Mouse (Mus musculus): Measurements from ENCODE around the gene Psd. TPM values are rescaled to one million over a fixed set of nuclear protein-coding genes. Genes with fewer than 3 reads are reported as not detected.

Psd gene
- polyA plus RNA-seq, 1 experiment from 2014 or later: 5.0 TPM

- H3K4me3 ChIP-seq (replicated peaks): peak overlapping the region; percentile 70
- under 1% methylated on average over 29 of the region's 29 CpGs for WGBS (ENCODE audit: insufficient replicate concordance)
- H3K27me3 ChIP-seq: 0 out of 2 replicates have a peak, but pooled peaks cover 4% of the 10 kb centered on the region
These were observed 29.8 kb upstream of the Psd start for GRCm38 (mm10) chr19:46356701-46357138.

GRCm38 (mm10) chr19:46350168-46350932, 23.4 kb upstream of the Psd start, which contains the start of gene 2310034G01Rik:
Gene 2310034G01Rik, minus strand, starts transcription at chr19:46350302.
- Histone ChIP-seq H3K4me2 (peak within 1 kb of the TSS; percentile 95), H3K27ac (replicated peaks) (peak within 1 kb of the TSS; percentile 30; the same call in 1 of the 2 replicates), H3K4me1 (replicated peaks) (peaks cover 48% of the 10 kb centered on the region), H3K9ac (peak within 1 kb of the TSS; percentile 57), H3K36me3 (replicated peaks) (no peaks in the 10 kb centered on the region), H3K9me3 (replicated peaks) (no peaks in the 10 kb centered on the region), H3K27me3 (peaks cover 29% of the 10 kb centered on the region), H3K4me3 (replicated peaks) (peak within 1 kb of the TSS; percentile 65)
- ATAC-seq (ENCODE audit: insufficient read depth): no peak
- 50% methylated on average over 10 of the region's 10 CpGs for WGBS (ENCODE audit: insufficient replicate concordance)

More at GRCm38 (mm10) chr19:46356701-46357138, 29.8 kb upstream of the Psd start:
- H3K4me1 ChIP-seq (replicated peaks): peaks cover 53% of the 10 kb centered on the region
- H3K36me3 ChIP-seq (replicated peaks): no peaks in the 10 kb centered on the region
- no peaks in the 10 kb centered on the region for H3K9me3 ChIP-seq (replicated peaks)
- ATAC-seq (ENCODE audit: insufficient read depth): peak; percentile 84
- H3K9ac ChIP-seq: peak overlapping the region; percentile 71
- H3K27ac ChIP-seq (replicated peaks): peak overlapping the region; percentile 65; the same call in 1 of the 2 replicates
- H3K4me2 ChIP-seq: peak overlapping the region; percentile 98

GRCm38 (mm10) chr19:46349550-46349949, 22.6 kb upstream of the Psd start:
- Histone ChIP-seq H3K4me3 (replicated peaks) (peak overlapping the region; percentile 65), H3K9ac (peak overlapping the region; percentile 57; the same call in 1 of the 2 replicates), H3K27ac (replicated peaks) (no peak overlapping the region), H3K36me3 (replicated peaks) (no peaks in the 10 kb centered on the region), H3K9me3 (replicated peaks) (no peaks in the 10 kb centered on the region), H3K27me3 (peaks cover 29% of the 10 kb centered on the region), H3K4me1 (replicated peaks) (peaks cover 53% of the 10 kb centered on the region), H3K4me2 (peak overlapping the region; percentile 95)
- WGBS (ENCODE audit: insufficient replicate concordance): 47% methylated on average over 6 of the region's 6 CpGs
- no peak for ATAC-seq (ENCODE audit: insufficient read depth)

- H3K36me3 ChIP-seq (replicated peaks): no peaks in the 10 kb centered on the region
- H3K4me1 ChIP-seq (replicated peaks): peaks cover 58% of the 10 kb centered on the region
- peak overlapping the region; percentile 95 for H3K4me2 ChIP-seq
- peak overlapping the region; percentile 65 for H3K4me3 ChIP-seq (replicated peaks)
- peak; percentile 74 for ATAC-seq (ENCODE audit: insufficient read depth)
- H3K27ac ChIP-seq (replicated peaks): peak overlapping the region; percentile 68
- no peaks in the 10 kb centered on the region for H3K9me3 ChIP-seq (replicated peaks)
- peak overlapping the region; percentile 57 for H3K9ac ChIP-seq
- WGBS (ENCODE audit: insufficient replicate concordance): under 1% methylated on average over 78 of the region's 78 CpGs
- H3K27me3 ChIP-seq: peaks cover 29% of the 10 kb centered on the region
These were observed 22.0 kb upstream of the Psd start for GRCm38 (mm10) chr19:46348761-46349458.

- Histone ChIP-seq H3K27ac (replicated peaks) (peak overlapping the region; percentile 68), H3K4me2 (peak overlapping the region; percentile 95), H3K4me1 (replicated peaks) (peaks cover 59% of the 10 kb centered on the region), H3K36me3 (replicated peaks) (no peaks in the 10 kb centered on the region), H3K9me3 (replicated peaks) (no peaks in the 10 kb centered on the region), H3K4me3 (replicated peaks) (peak overlapping the region; percentile 65), H3K9ac (peak overlapping the region; percentile 57), H3K27me3 (peaks cover 33% of the 10 kb centered on the region)
- ATAC-seq (ENCODE audit: insufficient read depth): 0 out of 2 replicates have a peak, but pooled peaks have one; percentile 21
- WGBS (ENCODE audit: insufficient replicate concordance): 26% methylated on average over 14 of the region's 14 CpGs
These were observed 21.1 kb upstream of the Psd start for GRCm38 (mm10) chr19:46347936-46348668.

- H3K36me3 ChIP-seq (replicated peaks): no peaks in the 10 kb centered on the region
- no peak overlapping the region for H3K27ac ChIP-seq (replicated peaks)
- no peak overlapping the region for H3K4me3 ChIP-seq (replicated peaks)
- peaks cover 56% of the 10 kb centered on the region for H3K4me1 ChIP-seq (replicated peaks)
- peaks cover 33% of the 10 kb centered on the region for H3K27me3 ChIP-seq
- WGBS (ENCODE audit: insufficient replicate concordance): 86% methylated on average over 1 of the region's 1 CpGs
- H3K4me2 ChIP-seq: no peak overlapping the region
- no peak for ATAC-seq (ENCODE audit: insufficient read depth)
- H3K9me3 ChIP-seq (replicated peaks): no peaks in the 10 kb centered on the region
- no peak overlapping the region for H3K9ac ChIP-seq
These were observed 20.2 kb upstream of the Psd start for GRCm38 (mm10) chr19:46347146-46347545.

- no peaks in the 10 kb centered on the region for H3K9me3 ChIP-seq (replicated peaks)
- peaks cover 21% of the 10 kb centered on the region for H3K27me3 ChIP-seq
- no peak overlapping the region for H3K4me3 ChIP-seq (replicated peaks)
- peaks cover 66% of the 10 kb centered on the region for H3K4me1 ChIP-seq (replicated peaks)
- no peak overlapping the region for H3K9ac ChIP-seq
- no peak for ATAC-seq (ENCODE audit: insufficient read depth)
- no peaks in the 10 kb centered on the region for H3K36me3 ChIP-seq (replicated peaks)
- H3K27ac ChIP-seq (replicated peaks): no peak overlapping the region
- WGBS (ENCODE audit: insufficient replicate concordance): 29% methylated on average over 7 of the region's 7 CpGs
- H3K4me2 ChIP-seq: no peak overlapping the region
These were observed 17.9 kb upstream of the Psd start for GRCm38 (mm10) chr19:46344710-46345419.

GRCm38 (mm10) chr19:46339287-46339971, 12.5 kb upstream of the Psd start:
- Histone ChIP-seq H3K9me3 (replicated peaks) (no peaks in the 10 kb centered on the region), H3K4me2 (peak overlapping the region; percentile 91), H3K36me3 (replicated peaks) (no peaks in the 10 kb centered on the region), H3K4me3 (replicated peaks) (peak overlapping the region; percentile 75), H3K4me1 (replicated peaks) (peaks cover 64% of the 10 kb centered on the region), H3K27ac (replicated peaks) (peak overlapping the region; percentile 86), H3K27me3 (peaks cover 4% of the 10 kb centered on the region; the same call in 1 of the 2 replicates), H3K9ac (peak overlapping the region; percentile 36; the same call in 1 of the 2 replicates)
- WGBS (ENCODE audit: insufficient replicate concordance): 39% methylated on average over 7 of the region's 7 CpGs
- ATAC-seq (ENCODE audit: insufficient read depth): peak; percentile 20; the same call in 1 of the 2 replicates

GRCm38 (mm10) chr19:46338942-46339286, 12.0 kb upstream of the Psd start:
- no peaks in the 10 kb centered on the region for H3K9me3 ChIP-seq (replicated peaks)
- peak; percentile 22 for ATAC-seq (ENCODE audit: insufficient read depth)
- WGBS (ENCODE audit: insufficient replicate concordance): 14% methylated on average over 6 of the region's 6 CpGs
- peaks cover 4% of the 10 kb centered on the region; the same call in 1 of the 2 replicates for H3K27me3 ChIP-seq
- H3K4me1 ChIP-seq (replicated peaks): peaks cover 60% of the 10 kb centered on the region
- H3K4me2 ChIP-seq: peak overlapping the region; percentile 91
- H3K9ac ChIP-seq: peak overlapping the region; percentile 36
- peak overlapping the region; percentile 75 for H3K4me3 ChIP-seq (replicated peaks)
- H3K27ac ChIP-seq (replicated peaks): peak overlapping the region; percentile 86
- H3K36me3 ChIP-seq (replicated peaks): no peaks in the 10 kb centered on the region

Data from liver, embryonic 15.5 days (tissue).